Mouse (Mus musculus): ENCODE measurements at regions not wholly inside any gene's neighbourhood (a gene's known extent, or its start where the extent isn't known, plus 50 kb on each side); places are given as distances from the start of the nearest gene placed in this dataset.

- H3K9ac ChIP-seq (ENCODE audit: low read length): no peak overlapping the region
- 82% methylated on average over 6 of the region's 6 CpGs for WGBS
- no peak overlapping the region for H3K27ac ChIP-seq (ENCODE audit: low read depth, low read length)
- no peaks in the 10 kb centered on the region for H3K36me3 ChIP-seq (ENCODE audit: control insufficient read depth, insufficient read depth, low read length)
- no peaks in the 10 kb centered on the region for H3K4me1 ChIP-seq (replicated peaks; ENCODE audit: control insufficient read depth, insufficient read depth, low read length)
- no peaks in the 10 kb centered on the region for H3K27me3 ChIP-seq (ENCODE audit: control insufficient read depth, insufficient read depth, low read length)
- DNase-seq (ENCODE audit: low spot score): no peak
- no peak overlapping the region for H3K4me3 ChIP-seq (ENCODE audit: low read depth, low read length)
- no peak overlapping the region for H3K4me2 ChIP-seq (ENCODE audit: low read depth, low read length, severe bottlenecking)
- no peak for ATAC-seq (replicated peaks; ENCODE audit: low FRiP score)
- no peaks in the 10 kb centered on the region for H3K9me3 ChIP-seq (ENCODE audit: control insufficient read depth, low read length)
Observed at GRCm38 (mm10) chr11:39868451-39868979, 826.5 kb downstream of the Mat2b start.

Data from forebrain, embryonic 11.5 days (tissue).